Mouse (Mus musculus): ENCODE measurements around the gene Hephl1.
A peak's percentile ranks its signal among the peaks of the same experiment; 100 is the strongest.

Gene Hephl1

GRCm38 (mm10) chr9:15045740-15046139 is 66.2 kb downstream of the Hephl1 start:
- DNase-seq: no peak

GRCm38 (mm10) chr9:15045084-15045669 is 66.7 kb downstream of the Hephl1 start, which contains the start of gene Panx1:
Gene Panx1, minus strand, starts transcription at chr9:15045478.
- DNase-seq: peak; percentile 80

DNA sequence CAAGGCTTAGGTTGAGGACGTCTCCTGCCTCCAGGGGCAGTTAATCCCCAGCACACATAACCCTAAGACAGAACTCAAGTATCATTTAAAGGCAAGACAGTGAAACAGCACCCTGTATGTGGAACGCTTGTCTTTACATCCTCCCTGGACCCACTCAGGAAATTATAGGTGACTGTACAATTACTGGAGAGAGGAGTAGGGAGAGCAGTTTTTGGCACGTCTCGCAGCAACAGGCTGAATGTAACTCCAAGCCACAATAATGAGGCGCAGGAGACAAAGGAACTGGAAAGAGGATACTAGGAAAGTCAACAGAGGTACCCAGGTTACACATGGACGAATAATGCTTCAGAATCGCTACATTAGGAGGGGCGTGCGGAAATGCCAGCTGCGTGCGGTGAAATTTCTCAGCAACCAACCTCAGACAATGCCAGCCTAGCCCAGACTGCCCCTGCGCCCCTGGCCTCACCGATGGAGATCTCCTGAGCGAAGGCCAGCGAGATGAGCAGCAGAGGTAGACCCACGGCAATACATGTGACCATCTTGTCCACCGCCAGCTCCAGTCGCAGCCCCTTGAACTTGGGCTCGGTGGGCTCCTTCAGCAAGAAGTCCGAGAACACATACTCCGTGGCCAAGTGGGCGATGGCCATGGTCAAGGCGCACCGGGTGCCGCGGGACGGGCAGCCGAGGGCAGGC is 67.4 kb downstream of the Hephl1 start:
- no peak for DNase-seq

GRCm38 (mm10) chr9:15041556-15041955 is 70.4 kb downstream of the Hephl1 start:
- no peak for DNase-seq

DNA sequence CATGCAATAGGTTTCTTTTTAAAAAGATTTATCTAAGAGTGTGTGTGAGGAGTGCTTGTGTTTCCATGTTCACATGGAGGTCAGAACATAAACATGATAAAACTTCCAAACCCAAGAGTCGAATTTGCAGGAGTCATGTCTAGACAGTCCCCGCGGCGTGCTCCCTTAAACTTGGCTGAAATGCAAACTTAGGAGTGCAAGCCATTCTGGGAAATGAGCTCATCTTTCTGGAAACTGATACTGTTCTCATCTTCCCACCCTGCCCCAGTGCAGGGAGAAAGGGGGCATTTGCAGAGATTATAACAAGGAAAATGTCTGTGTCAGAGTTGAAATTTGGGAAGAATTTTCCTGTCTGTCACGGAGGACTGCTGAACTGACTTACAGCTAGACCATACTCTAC is 72.1 kb downstream of the Hephl1 start:
- no peak for DNase-seq

GRCm38 (mm10) chr9:15037704-15038103 is 74.2 kb downstream of the Hephl1 start:
- DNase-seq: no peak

DNA sequence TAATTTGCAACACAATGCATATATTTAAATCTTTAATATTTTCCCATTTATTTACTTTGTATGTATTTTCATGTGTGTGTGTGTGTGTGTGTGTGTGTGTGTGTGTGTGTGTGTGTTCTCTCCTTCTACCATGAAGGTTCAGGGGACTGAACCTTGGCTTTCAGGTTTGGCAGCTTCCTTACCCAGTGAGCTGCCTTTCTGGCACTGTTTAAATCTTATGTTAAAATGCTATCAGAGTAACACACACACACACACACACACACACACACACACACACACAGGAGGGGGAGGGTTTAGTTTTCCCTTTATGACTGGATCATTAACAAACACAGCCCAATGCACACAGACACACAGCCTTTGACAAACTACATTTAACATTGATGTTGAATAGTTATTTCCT is 74.7 kb downstream of the Hephl1 start:
- no peak for DNase-seq

- DNase-seq: no peak
These were observed 75.1 kb downstream of the Hephl1 start for GRCm38 (mm10) chr9:15036807-15037206.

- no peak for DNase-seq
These were observed 75.5 kb downstream of the Hephl1 start for GRCm38 (mm10) chr9:15036405-15036804.

- DNase-seq: no peak
These were observed 75.9 kb downstream of the Hephl1 start for GRCm38 (mm10) chr9:15035979-15036378.

DNA sequence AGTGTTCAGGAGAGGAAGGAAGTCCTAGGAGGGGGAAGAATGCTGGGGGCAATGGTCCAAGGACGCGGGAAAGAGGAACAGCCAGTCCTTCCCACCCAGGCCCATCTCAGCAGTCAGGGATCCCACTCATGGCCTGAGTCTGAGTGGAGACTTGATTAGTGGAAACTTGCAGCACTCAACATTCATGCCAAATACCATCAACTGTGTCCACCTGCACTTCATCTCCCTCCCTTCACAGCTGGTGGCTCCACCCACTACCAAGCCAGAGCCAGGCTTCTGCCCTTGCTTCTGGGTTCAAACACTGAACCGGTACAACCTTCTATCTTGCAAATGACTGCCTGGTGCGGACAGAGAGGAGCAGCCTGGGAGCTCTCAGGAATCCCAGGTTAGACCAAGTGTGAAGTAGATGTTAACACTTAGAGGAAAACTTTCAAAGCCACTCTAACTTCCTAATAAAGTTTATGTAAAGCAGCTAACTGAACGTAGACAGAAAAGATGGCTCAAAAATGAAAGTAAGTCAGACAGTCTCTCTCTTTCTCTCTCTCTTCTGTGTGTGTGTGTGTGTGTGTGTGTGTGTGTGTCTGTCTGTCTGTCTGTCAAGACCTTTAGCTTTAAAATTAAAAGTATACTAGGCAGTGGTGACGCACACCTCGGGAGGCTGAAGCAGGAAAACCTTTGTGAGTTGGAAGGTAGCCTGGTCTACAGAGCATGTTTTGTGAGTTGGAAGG is 77.2 kb downstream of the Hephl1 start:
- no peak for DNase-seq

DNA sequence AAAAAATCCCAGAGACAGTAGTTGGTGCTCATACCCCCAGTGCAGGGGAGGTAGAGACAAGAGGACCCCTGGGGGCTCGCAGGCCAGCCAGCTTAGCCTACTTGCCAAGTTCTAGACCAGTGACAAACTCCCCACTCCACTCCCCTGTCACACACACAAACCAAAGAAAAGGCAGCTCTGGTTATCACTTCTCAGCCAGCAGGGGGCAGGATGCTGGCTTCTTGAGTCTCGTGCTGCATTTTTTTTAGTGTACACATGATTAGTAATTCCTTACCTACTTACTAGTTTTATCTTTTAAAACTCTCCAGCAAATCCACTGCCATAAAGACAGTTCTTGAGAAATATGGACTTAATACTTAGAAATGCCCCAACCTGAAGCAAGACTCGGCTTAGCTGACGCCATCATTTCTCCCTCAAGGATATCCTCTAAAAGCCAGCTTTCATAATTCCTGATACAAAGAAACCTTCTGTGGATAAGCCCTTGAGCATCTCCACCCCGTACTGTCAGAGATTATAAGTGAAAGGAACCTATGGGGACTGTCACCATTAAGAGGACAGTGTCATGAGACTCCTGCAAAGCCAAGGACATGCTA is 78.2 kb downstream of the Hephl1 start:
- DNase-seq: no peak

DNA sequence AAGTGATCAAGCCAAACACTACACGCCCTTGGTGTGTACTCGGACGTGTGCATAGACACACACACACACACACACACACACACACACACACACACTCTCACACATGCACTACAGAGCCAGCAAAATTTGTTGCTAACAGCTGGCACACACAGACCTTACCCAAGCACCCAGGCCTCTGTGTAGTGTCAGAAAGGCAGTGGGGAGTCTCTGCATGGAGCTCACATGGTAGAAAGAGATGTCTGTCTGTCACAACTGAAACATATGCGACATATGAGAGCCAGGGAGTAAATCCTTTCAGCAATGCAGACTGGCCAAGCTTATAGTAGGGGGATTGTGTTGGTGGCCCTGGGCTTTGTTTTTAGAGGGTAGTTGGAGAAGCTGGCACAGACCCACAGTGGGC is 79.1 kb downstream of the Hephl1 start:
- DNase-seq: no peak

- DNase-seq: no peak
These were observed 81.1 kb downstream of the Hephl1 start for GRCm38 (mm10) chr9:15030771-15031170.

DNA sequence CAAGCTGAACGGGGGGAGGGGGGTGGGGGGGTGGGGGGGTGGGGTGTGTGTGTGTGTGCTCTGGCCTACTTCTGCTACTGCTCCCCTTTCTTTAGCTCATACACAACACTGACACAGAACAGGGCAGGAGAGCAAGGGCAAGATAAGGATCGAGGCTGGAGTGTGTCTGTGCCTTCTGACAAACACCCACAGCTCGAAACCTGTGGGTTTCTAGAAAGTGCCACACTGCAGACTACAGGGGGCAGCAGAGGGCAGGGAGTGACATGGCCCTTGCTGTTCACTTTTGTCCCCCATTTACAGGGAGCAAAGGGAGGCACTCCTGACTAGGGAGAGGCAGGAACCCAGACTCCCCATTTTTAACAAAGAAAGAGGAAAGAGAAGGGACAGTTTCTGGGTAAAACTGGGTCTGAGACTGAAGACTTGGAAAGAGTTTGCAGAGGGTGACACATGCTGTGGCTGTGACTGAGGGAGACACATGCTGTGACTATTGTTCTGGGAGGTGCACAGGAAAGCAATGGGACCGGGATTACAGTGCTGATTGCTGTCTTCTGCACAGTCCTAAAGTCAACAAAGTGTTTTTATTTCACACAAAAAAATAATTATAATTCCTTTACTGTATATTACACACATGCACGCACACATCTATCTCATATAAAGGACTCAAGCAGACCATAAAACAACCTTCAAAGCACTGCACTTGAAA is 82.7 kb downstream of the Hephl1 start:
- no peak for DNase-seq

DNA sequence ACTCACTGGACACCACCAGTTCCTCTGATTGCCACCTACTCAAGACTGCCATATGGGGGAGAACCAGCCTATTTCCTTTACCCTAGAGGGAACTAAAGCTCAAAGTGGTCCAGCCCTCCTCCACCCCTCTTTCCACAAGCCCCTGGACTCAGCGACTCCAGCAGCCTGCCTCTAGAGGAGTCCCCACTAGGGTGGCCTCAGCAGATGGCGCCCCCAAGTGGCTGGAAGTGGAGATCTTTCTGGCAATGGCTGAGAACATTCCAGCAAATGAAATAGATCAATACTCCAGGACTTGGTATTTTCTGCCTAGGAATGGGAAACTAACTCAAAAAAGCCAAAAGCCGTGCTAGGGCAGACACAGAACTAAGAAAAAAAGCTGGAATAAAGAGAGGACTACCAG is 84.2 kb downstream of the Hephl1 start:
- no peak for DNase-seq

GRCm38 (mm10) chr9:15023049-15023448 is 88.9 kb downstream of the Hephl1 start:
- DNase-seq: no peak

GRCm38 (mm10) chr9:15021156-15021555 is 90.8 kb downstream of the Hephl1 start:
- no peak for DNase-seq

DNA sequence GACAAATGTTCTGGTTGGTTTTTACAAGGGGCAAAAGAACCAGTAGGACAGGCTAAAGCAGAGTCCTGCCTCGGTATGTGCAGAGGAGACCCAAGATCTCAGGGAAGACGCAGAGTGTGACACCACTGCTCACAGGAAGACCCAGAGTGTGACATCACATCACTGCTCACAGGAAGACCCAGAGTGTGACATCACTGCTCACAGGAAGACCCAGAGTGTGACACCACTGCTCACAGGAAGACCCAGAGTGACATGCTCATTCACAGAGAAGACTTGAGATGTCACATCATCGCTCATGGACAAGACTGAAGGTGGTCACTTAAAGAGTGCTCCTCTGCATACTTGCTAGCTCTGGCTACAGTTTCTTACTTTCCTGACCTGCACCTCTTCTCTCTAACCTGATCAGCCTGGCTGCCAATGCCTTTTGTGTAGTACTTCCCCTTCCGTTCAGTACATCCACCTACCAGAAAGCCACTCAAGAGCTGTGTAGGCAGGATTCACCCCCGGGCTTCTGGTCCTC is 91.3 kb downstream of the Hephl1 start:
- no peak for DNase-seq

- DNase-seq: no peak
These were observed 93.2 kb downstream of the Hephl1 start for GRCm38 (mm10) chr9:15018756-15019131.

GRCm38 (mm10) chr9:15017791-15018755 is 93.8 kb downstream of the Hephl1 start:
- DNase-seq: no peak
